ENCODE assay signal across 12 mouse cellular contexts in genomic region chr14:78699196-78699595, GRCm38 (mm10). TPM values are rescaled to one million over a fixed set of nuclear protein-coding genes. Genes with fewer than 3 reads are reported as not detected.
DNase-seq lines count a peak whose midpoint lies in the region; ATAC-seq and TF ChIP-seq lines count a peak whose summit lies in the region.
"Had no signal": no experiment of that assay in that cellular context is flagged by ENCODE, and none has a peak within 500 bp of the region (broad histone marks: within the 10 kb centered on the region; RNA-seq: fewer than 3 reads in every experiment).

No protein-coding gene starts in this region.

- H3K4me1 ChIP-seq in bone marrow macrophage, adult 2 months (ENCODE audit: control insufficient read depth, insufficient read depth, low read length), result peaks cover 34% of the 10 kb centered on the region
- H3K4me1 ChIP-seq: megakaryocyte, embryonic 14.5 days had no signal

- no peak overlapping the region for H3K4me3 ChIP-seq in bone marrow macrophage, adult 2 months (ENCODE audit: insufficient read depth, low read length)
- H3K4me3 ChIP-seq: embryonic facial prominence, embryonic 12.5 days; liver, embryonic 13.5 days; megakaryocyte, embryonic 14.5 days had no signal

- peak; percentile 58 for DNase-seq in layer of hippocampus, adult 11-12 months (ENCODE audit: low spot score)
- no peak for DNase-seq in layer of hippocampus, postnatal 25 days (ENCODE audit: extremely low spot score in 1 of 2, low spot score in 1 of 2)
- DNase-seq in mesoderm, embryonic 11.5 days (ENCODE audit: low read depth, low spot score), result peak; percentile 40
- no peak for DNase-seq in urinary bladder, adult 2 months (ENCODE audit: low spot score)
- no peak for DNase-seq in gastrocnemius, adult 8-10 months (ENCODE audit: low spot score in 2 of 2)
- no peak for DNase-seq in adrenal gland, postnatal 10 days
- DNase-seq: kidney, postnatal 25 days; liver, embryonic 13.5 days had no signal

- 0 out of 2 replicates have a peak overlapping the region, but pooled peaks have one; percentile 57 for H3K27ac ChIP-seq in bone marrow macrophage, adult 2 months (ENCODE audit: insufficient read depth, low read depth, low read length)
- H3K27ac ChIP-seq: embryonic facial prominence, embryonic 12.5 days; liver, embryonic 13.5 days had no signal

- TF ChIP-seq POLR2A in bone marrow macrophage, adult 2 months (IDR thresholded peaks at IDR 0.05; ENCODE audit: borderline replicate concordance, low read depth, low read length), result no peak

- peak; percentile 99 for ATAC-seq in CD4-positive, CD25-positive, alpha-beta regulatory T cell, adult 4 months

- TF ChIP-seq CTCF in bone marrow macrophage, adult 2 months (IDR thresholded peaks at IDR 0.05; ENCODE audit: low read depth, low read length), result no peak

RNA-seq across cellular contexts. Expression of gene Dgkh, which starts 33.4 kb away (rescaled TPM):
- 100 to 1,000 TPM in 1 of 2 experiments, 10 to 100 TPM in 1; 95.6 to 118 TPM for total RNA-seq in layer of hippocampus, postnatal 25 days (2021)
- polyA plus RNA-seq in CD4-positive, CD25-positive, alpha-beta regulatory T cell, adult 4 months (2017; shearing (Covaris generic)), result 1 to 10 TPM; 2.6 to 3.0 TPM
- polyA plus RNA-seq in bone marrow macrophage, adult 2 months (2012; ENCODE audit: insufficient read depth, insufficient read length, missing spikeins), result 6.6 and 6.8 TPM in 2 replicates
- polyA plus RNA-seq in urinary bladder, adult 2 months (2012; rRNA removed), result 5.6 and 6.2 TPM in 2 replicates
- total RNA-seq in gastrocnemius, adult 8-10 months (2022), result 1 to 10 TPM; 1.3 to 2.6 (median 1.9) TPM
- 10 to 100 TPM in 1 of 2 experiments, 1 to 10 TPM in 1; 9.8 to 11.9 TPM for total RNA-seq in adrenal gland, postnatal 10 days (2021)

Comparison
In these comparisons a context has a peak if more than half of its experiments do, and no peak if none do; other contexts are left out.
1. DNase-seq: peak in layer of hippocampus, adult 11-12 months (single experiment) and mesoderm, embryonic 11.5 days (single experiment); none in layer of hippocampus, postnatal 25 days (0 of 2), urinary bladder, adult 2 months (single experiment), gastrocnemius, adult 8-10 months (0 of 2) and adrenal gland, postnatal 10 days (single experiment).
2. RNA of gene Dgkh, which starts 33.4 kb away (total RNA-seq): 95.6 to 118 TPM in layer of hippocampus, postnatal 25 days; 9.8 to 11.9 TPM in adrenal gland, postnatal 10 days and 1.3 to 2.6 TPM in gastrocnemius, adult 8-10 months; every median in the first group is over 4 times any median in the second.